Mouse (Mus musculus): ENCODE data around the gene Scp2. TPM values are rescaled to one million over a fixed set of nuclear protein-coding genes. Genes with fewer than 3 reads are reported as not detected.
"Not testable (repeated sequence)": the region's sequence is repeated elsewhere in the genome, so short reads cannot be mapped to it uniquely, and the experiment has no call there.

Gene Scp2
- polyA plus RNA-seq, 1 experiment from 2014 or later = 223 TPM

GRCm38 (mm10) chr4:108092741-108093397 lies 51.9 kb downstream of the Scp2 start:
- no peak overlapping the region for H3K4me2 ChIP-seq
- no peaks in the 10 kb centered on the region for H3K36me3 ChIP-seq (ENCODE audit: poor library complexity, severe bottlenecking)
- no peak overlapping the region for H3K9ac ChIP-seq
- H3K27me3 ChIP-seq = no peaks in the 10 kb centered on the region
- WGBS = 82% methylated on average over 6 of the region's 6 CpGs
- H3K27ac ChIP-seq = no peak overlapping the region
- H3K9me3 ChIP-seq (replicated peaks) = no peaks in the 10 kb centered on the region
- no peaks in the 10 kb centered on the region for H3K4me1 ChIP-seq
- H3K4me3 ChIP-seq = no peak overlapping the region
- no peak for ATAC-seq

- Histone ChIP-seq H3K9ac (no peak overlapping the region), H3K4me2 (no peak overlapping the region), H3K4me3 (no peak overlapping the region), H3K4me1 (0 out of 2 replicates have a peak, but pooled peaks cover 9% of the 10 kb centered on the region), H3K27ac (no peak overlapping the region), H3K27me3 (no peaks in the 10 kb centered on the region), H3K36me3 (ENCODE audit: poor library complexity, severe bottlenecking) (no peaks in the 10 kb centered on the region), H3K9me3 (replicated peaks) (no peaks in the 10 kb centered on the region)
- no peak for ATAC-seq
- 95% methylated on average over 2 of the region's 2 CpGs for WGBS
Observed at GRCm38 (mm10) chr4:108083993-108084392, 60.8 kb downstream of the Scp2 start.

GRCm38 (mm10) chr4:108083032-108083735 lies 61.6 kb downstream of the Scp2 start:
- H3K4me3 ChIP-seq = no peak overlapping the region
- 0 out of 2 replicates have a peak, but pooled peaks cover 9% of the 10 kb centered on the region for H3K4me1 ChIP-seq
- no peaks in the 10 kb centered on the region for H3K36me3 ChIP-seq (ENCODE audit: poor library complexity, severe bottlenecking)
- ATAC-seq = no peak
- H3K9me3 ChIP-seq (replicated peaks) = no peaks in the 10 kb centered on the region
- H3K9ac ChIP-seq = no peak overlapping the region
- H3K27ac ChIP-seq = no peak overlapping the region
- H3K4me2 ChIP-seq = no peak overlapping the region
- WGBS = 80% methylated on average over 6 of the region's 6 CpGs
- H3K27me3 ChIP-seq = no peaks in the 10 kb centered on the region

GRCm38 (mm10) chr4:108082401-108082806 lies 62.4 kb downstream of the Scp2 start:
- WGBS = 91% methylated on average over 1 of the region's 2 CpGs
- H3K9ac ChIP-seq = no peak overlapping the region
- H3K27ac ChIP-seq = no peak overlapping the region

GRCm38 (mm10) chr4:108080876-108081275 lies 63.9 kb downstream of the Scp2 start:
- no peak overlapping the region for H3K27ac ChIP-seq
- H3K36me3 ChIP-seq (ENCODE audit: poor library complexity, severe bottlenecking) = no peaks in the 10 kb centered on the region
- no peaks in the 10 kb centered on the region for H3K27me3 ChIP-seq
- H3K4me1 ChIP-seq = 0 out of 2 replicates have a peak, but pooled peaks cover 9% of the 10 kb centered on the region
- no peak overlapping the region for H3K4me2 ChIP-seq
- ATAC-seq = no peak
- no peak overlapping the region for H3K9ac ChIP-seq
- no peak overlapping the region for H3K4me3 ChIP-seq
- 71% methylated on average over 5 of the region's 5 CpGs for WGBS
- H3K9me3 ChIP-seq (replicated peaks) = no peaks in the 10 kb centered on the region

More at GRCm38 (mm10) chr4:108082401-108082806, 62.4 kb downstream of the Scp2 start:
- Histone ChIP-seq H3K36me3 (ENCODE audit: poor library complexity, severe bottlenecking) (no peaks in the 10 kb centered on the region), H3K9me3 (replicated peaks) (no peaks in the 10 kb centered on the region), H3K4me1 (0 out of 2 replicates have a peak, but pooled peaks cover 9% of the 10 kb centered on the region), H3K4me2 (no peak overlapping the region), H3K4me3 (no peak overlapping the region), H3K27me3 (no peaks in the 10 kb centered on the region)
- no peak for ATAC-seq

GRCm38 (mm10) chr4:108079762-108080161 lies 65.0 kb downstream of the Scp2 start:
- Histone ChIP-seq H3K27me3 (no peaks in the 10 kb centered on the region), H3K9ac (no peak overlapping the region), H3K4me1 (0 out of 2 replicates have a peak, but pooled peaks cover 9% of the 10 kb centered on the region), H3K4me3 (no peak overlapping the region), H3K4me2 (no peak overlapping the region), H3K27ac (no peak overlapping the region), H3K9me3 (replicated peaks) (no peaks in the 10 kb centered on the region), H3K36me3 (ENCODE audit: poor library complexity, severe bottlenecking) (no peaks in the 10 kb centered on the region)
- ATAC-seq = no peak
- WGBS = 28% methylated on average over 2 of the region's 2 CpGs

GRCm38 (mm10) chr4:108079191-108079590 lies 65.6 kb downstream of the Scp2 start:
- 85% methylated on average over 15 of the region's 15 CpGs for WGBS
- H3K4me2 ChIP-seq; H3K4me3 ChIP-seq; H3K9me3 ChIP-seq (replicated peaks); H3K27me3 ChIP-seq; H3K36me3 ChIP-seq (ENCODE audit: poor library complexity, severe bottlenecking); H3K9ac ChIP-seq; ATAC-seq; H3K27ac ChIP-seq; H3K4me1 ChIP-seq: not testable (repeated sequence)

- Histone ChIP-seq H3K9me3 (replicated peaks) (no peaks in the 10 kb centered on the region), H3K27me3 (no peaks in the 10 kb centered on the region), H3K4me2 (no peak overlapping the region), H3K9ac (no peak overlapping the region), H3K4me1 (0 out of 2 replicates have a peak, but pooled peaks cover 9% of the 10 kb centered on the region), H3K36me3 (ENCODE audit: poor library complexity, severe bottlenecking) (no peaks in the 10 kb centered on the region), H3K4me3 (no peak overlapping the region), H3K27ac (no peak overlapping the region)
- no peak for ATAC-seq
- WGBS = 86% methylated on average over 3 of the region's 3 CpGs
Observed at GRCm38 (mm10) chr4:108077224-108077955, 67.4 kb downstream of the Scp2 start.

- H3K36me3 ChIP-seq (ENCODE audit: poor library complexity, severe bottlenecking) = no peaks in the 10 kb centered on the region
- H3K4me3 ChIP-seq = no peak overlapping the region
- 83% methylated on average over 3 of the region's 3 CpGs for WGBS
- no peaks in the 10 kb centered on the region for H3K9me3 ChIP-seq (replicated peaks)
- H3K27me3 ChIP-seq = no peaks in the 10 kb centered on the region
- no peak for ATAC-seq
- no peak overlapping the region for H3K9ac ChIP-seq
- no peak overlapping the region for H3K27ac ChIP-seq
- no peak overlapping the region for H3K4me2 ChIP-seq
- peaks cover 17% of the 10 kb centered on the region for H3K4me1 ChIP-seq
Observed at GRCm38 (mm10) chr4:108074204-108074823, 70.5 kb downstream of the Scp2 start.

- Histone ChIP-seq H3K4me2 (no peak overlapping the region), H3K9ac (no peak overlapping the region), H3K4me3 (no peak overlapping the region), H3K9me3 (replicated peaks) (no peaks in the 10 kb centered on the region), H3K27me3 (no peaks in the 10 kb centered on the region), H3K27ac (no peak overlapping the region), H3K36me3 (ENCODE audit: poor library complexity, severe bottlenecking) (peaks cover 11% of the 10 kb centered on the region; the same call in 1 of the 2 replicates), H3K4me1 (peaks cover 17% of the 10 kb centered on the region)
- no peak for ATAC-seq
- WGBS = 96% methylated on average over 3 of the region's 3 CpGs
Observed at GRCm38 (mm10) chr4:108072086-108072485, 72.7 kb downstream of the Scp2 start.

GRCm38 (mm10) chr4:108071235-108071901 lies 73.4 kb downstream of the Scp2 start:
- peak; percentile 99 for ATAC-seq
- peak overlapping the region; percentile 93 for H3K4me2 ChIP-seq
- WGBS = 3% methylated on average over 26 of the region's 26 CpGs
- peaks cover 17% of the 10 kb centered on the region for H3K4me1 ChIP-seq
- no peak overlapping the region for H3K27ac ChIP-seq
- peak overlapping the region; percentile 52 for H3K4me3 ChIP-seq
- H3K9me3 ChIP-seq (replicated peaks) = no peaks in the 10 kb centered on the region
- H3K36me3 ChIP-seq (ENCODE audit: poor library complexity, severe bottlenecking) = peaks cover 12% of the 10 kb centered on the region
- H3K9ac ChIP-seq = peak overlapping the region; percentile 70
- no peaks in the 10 kb centered on the region for H3K27me3 ChIP-seq

All from forebrain, embryonic 13.5 days (tissue).